Comparison of ENCODE assay signal across 8 mouse cellular contexts in the genomic region with DNA sequence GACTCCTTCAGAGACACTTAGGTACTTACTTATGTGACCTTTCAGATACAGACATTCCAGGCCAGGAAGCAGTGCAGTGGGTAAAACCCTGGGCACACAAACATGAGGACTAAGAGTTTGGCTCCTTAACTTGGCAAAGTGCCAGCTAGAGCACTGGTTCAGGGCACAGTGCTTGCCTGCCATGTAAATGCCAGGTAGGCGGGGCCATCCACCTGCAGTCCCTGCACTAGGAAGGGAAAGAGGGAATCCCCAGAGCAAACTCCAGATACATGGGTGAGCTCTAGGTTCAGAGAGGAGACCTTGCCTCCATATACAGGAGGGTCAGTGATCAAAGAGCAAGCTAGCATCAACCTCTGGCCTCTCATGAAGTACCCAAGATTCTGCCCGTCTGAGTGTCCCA. TPM values are rescaled to one million over a fixed set of nuclear protein-coding genes. Genes with fewer than 3 reads are reported as not detected.
DNase-seq lines count a peak whose midpoint lies in the region; ATAC-seq and TF ChIP-seq lines count a peak whose summit lies in the region.

No protein-coding gene starts in this region.

- no peak overlapping the region for H3K4me2 ChIP-seq in midbrain, embryonic 14.5 days (ENCODE audit: low read length)
- H3K4me2 ChIP-seq in midbrain, postnatal 0 days (ENCODE audit: low read depth, low read length, poor library complexity, severe bottlenecking): no peak overlapping the region
- no peak overlapping the region for H3K4me2 ChIP-seq in kidney, embryonic 14.5 days (replicated peaks; ENCODE audit: low read depth, low read length)

- H3K36me3 ChIP-seq in midbrain, embryonic 14.5 days (ENCODE audit: control insufficient read depth, insufficient read depth, low read length): no peaks in the 10 kb centered on the region
- H3K36me3 ChIP-seq in midbrain, postnatal 0 days (ENCODE audit: insufficient read depth, low read length): no peaks in the 10 kb centered on the region
- no peaks in the 10 kb centered on the region; the same call in 1 of the 2 replicates for H3K36me3 ChIP-seq in kidney, embryonic 14.5 days (ENCODE audit: control insufficient read depth, insufficient read depth, low read length)

- no peak overlapping the region for H3K9ac ChIP-seq in midbrain, embryonic 14.5 days (replicated peaks; ENCODE audit: low read length)
- H3K9ac ChIP-seq in midbrain, postnatal 0 days (replicated peaks; ENCODE audit: low read length, poor library complexity, severe bottlenecking): no peak overlapping the region
- H3K9ac ChIP-seq in kidney, embryonic 14.5 days (ENCODE audit: low read depth, low read length): no peak overlapping the region

- no peak overlapping the region for H3K27ac ChIP-seq in midbrain, embryonic 14.5 days (replicated peaks; ENCODE audit: low read depth, low read length)
- H3K27ac ChIP-seq in midbrain, postnatal 0 days (ENCODE audit: low read depth, low read length): no peak overlapping the region
- H3K27ac ChIP-seq in kidney, embryonic 14.5 days (ENCODE audit: low read depth, low read length): no peak overlapping the region

- no peaks in the 10 kb centered on the region for H3K9me3 ChIP-seq in midbrain, embryonic 14.5 days (ENCODE audit: control insufficient read depth, low read length)
- no peaks in the 10 kb centered on the region for H3K9me3 ChIP-seq in midbrain, postnatal 0 days (ENCODE audit: low read length)
- H3K9me3 ChIP-seq in kidney, embryonic 14.5 days (ENCODE audit: control insufficient read depth, low read length): no peaks in the 10 kb centered on the region

- no peak for TF ChIP-seq CTCF in midbrain, postnatal 0 days (IDR thresholded peaks at IDR 0.05)

- no peaks in the 10 kb centered on the region for H3K27me3 ChIP-seq in midbrain, embryonic 14.5 days (ENCODE audit: control insufficient read depth, insufficient read depth, low read length)
- no peaks in the 10 kb centered on the region for H3K27me3 ChIP-seq in midbrain, postnatal 0 days (ENCODE audit: insufficient read depth, low read length)
- H3K27me3 ChIP-seq in kidney, embryonic 14.5 days (ENCODE audit: control insufficient read depth, insufficient read depth, low read length): no peaks in the 10 kb centered on the region

- H3K4me1 ChIP-seq in midbrain, embryonic 14.5 days (ENCODE audit: control insufficient read depth, insufficient read depth, low read length): peaks cover 22% of the 10 kb centered on the region
- peaks cover 10% of the 10 kb centered on the region; the same call in 1 of the 2 replicates for H3K4me1 ChIP-seq in midbrain, postnatal 0 days (ENCODE audit: insufficient read depth, low read length)
- peaks cover 15% of the 10 kb centered on the region for H3K4me1 ChIP-seq in kidney, embryonic 14.5 days (ENCODE audit: control insufficient read depth, insufficient read depth, low read length)

- no peak overlapping the region for H3K4me3 ChIP-seq in midbrain, embryonic 14.5 days (replicated peaks; ENCODE audit: low read depth, low read length)
- H3K4me3 ChIP-seq in midbrain, postnatal 0 days (ENCODE audit: low read depth, low read length): no peak overlapping the region
- H3K4me3 ChIP-seq in kidney, embryonic 14.5 days (ENCODE audit: low read length): no peak overlapping the region

- WGBS in midbrain, embryonic 14.5 days: 87% methylated on average over 2 of the region's 2 CpGs
- 88% methylated on average over 2 of the region's 2 CpGs for WGBS in midbrain, postnatal 0 days
- WGBS in kidney, embryonic 14.5 days: 69% methylated on average over 2 of the region's 2 CpGs

- ATAC-seq in midbrain, embryonic 14.5 days (ENCODE audit: low FRiP score, low TSS enrichment): no peak
- no peak; the same call in 1 of the 2 replicates for ATAC-seq in midbrain, postnatal 0 days (ENCODE audit: low FRiP score)
- peak; percentile 28; the same call in 1 of the 2 replicates for ATAC-seq in kidney, embryonic 14.5 days (ENCODE audit: low FRiP score, low TSS enrichment)

- peak; percentile 57 for DNase-seq in cerebellum, adult 11-12 months
- DNase-seq in cerebellum, adult 9-10 months: no peak
- DNase-seq in midbrain, embryonic 14.5 days: peak; percentile 24
- DNase-seq in midbrain, postnatal 0 days (ENCODE audit: low spot score): no peak
- peak; percentile 62 for DNase-seq in skeletal muscle tissue, adult 2 months (ENCODE audit: low read depth, low spot score)
- no peak for DNase-seq in layer of hippocampus, postnatal 10 days (ENCODE audit: low spot score in 2 of 2)
- no peak for DNase-seq in layer of hippocampus, postnatal 14 days (ENCODE audit: low spot score in 2 of 2)

RNA-seq across cellular contexts. Expression of a gene that starts 7.6 kb away (rescaled TPM):
- polyA plus RNA-seq in midbrain, embryonic 14.5 days (2014; fragmentation: Nextera tagmentation; extraction: Ambion mirVana): 3.6 and 5.1 TPM in 2 replicates
- 38.7 and 39.8 TPM in 2 replicates for total RNA-seq in midbrain, postnatal 0 days (2014; rRNA removed)
- 2.5 and 2.7 TPM in 2 replicates for polyA plus RNA-seq in midbrain, postnatal 0 days (2015; fragmentation: Nextera tagmentation; extraction: Ambion mirVana)
- polyA plus RNA-seq in kidney, embryonic 14.5 days (2014; fragmentation: Nextera tagmentation; extraction: Ambion mirVana): 5.6 and 6.4 TPM in 2 replicates
- total RNA-seq in layer of hippocampus, postnatal 10 days (2021): 10 to 100 TPM; 56.2 to 60.2 TPM
- total RNA-seq in layer of hippocampus, postnatal 14 days (2021): 10 to 100 TPM; 49.0 to 53.7 TPM

RNA-seq across cellular contexts. Expression of a gene that starts 48.8 kb away (rescaled TPM):
- polyA plus RNA-seq in midbrain, embryonic 14.5 days (2014; fragmentation: Nextera tagmentation; extraction: Ambion mirVana): 28.6 and 36.9 TPM in 2 replicates
- total RNA-seq in midbrain, postnatal 0 days (2014; rRNA removed): 20.0 and 26.0 TPM in 2 replicates
- 32.1 and 33.2 TPM in 2 replicates for polyA plus RNA-seq in midbrain, postnatal 0 days (2015; fragmentation: Nextera tagmentation; extraction: Ambion mirVana)
- 167 and 169 TPM in 2 replicates for polyA plus RNA-seq in kidney, embryonic 14.5 days (2014; fragmentation: Nextera tagmentation; extraction: Ambion mirVana)
- total RNA-seq in layer of hippocampus, postnatal 10 days (2021): 10 to 100 TPM; 18.5 to 23.5 TPM
- total RNA-seq in layer of hippocampus, postnatal 14 days (2021): 10 to 100 TPM; 22.2 to 24.5 TPM

RNA-seq across cellular contexts. Expression of a gene that starts 54.9 kb away (rescaled TPM):
- polyA plus RNA-seq in midbrain, embryonic 14.5 days (2014; fragmentation: Nextera tagmentation; extraction: Ambion mirVana): 69.1 and 103 TPM in 2 replicates
- total RNA-seq in midbrain, postnatal 0 days (2014; rRNA removed): 80.5 and 106 TPM in 2 replicates
- 66.5 and 73.4 TPM in 2 replicates for polyA plus RNA-seq in midbrain, postnatal 0 days (2015; fragmentation: Nextera tagmentation; extraction: Ambion mirVana)
- 25.8 and 56.6 TPM in 2 replicates for polyA plus RNA-seq in kidney, embryonic 14.5 days (2014; fragmentation: Nextera tagmentation; extraction: Ambion mirVana)
- 100 to 1,000 TPM; 231 to 241 TPM for total RNA-seq in layer of hippocampus, postnatal 10 days (2021)
- total RNA-seq in layer of hippocampus, postnatal 14 days (2021): 100 to 1,000 TPM; 246 to 252 TPM

Comparison
In these comparisons a context has a peak if more than half of its experiments do, and no peak if none do; other contexts are left out.
1. DNase-seq: peak in cerebellum, adult 11-12 months (single experiment), midbrain, embryonic 14.5 days (single experiment) and skeletal muscle tissue, adult 2 months (single experiment); none in cerebellum, adult 9-10 months (single experiment), midbrain, postnatal 0 days (single experiment), layer of hippocampus, postnatal 10 days (0 of 2) and layer of hippocampus, postnatal 14 days (0 of 2).